Mouse (Mus musculus) neural tube, embryonic 15.5 days (tissue): ENCODE measurements at regions not wholly inside any gene's neighbourhood (a gene's known extent, or its start where the extent isn't known, plus 50 kb on each side); places are given as distances from the start of the nearest gene placed in this dataset.
"Not testable (repeated sequence)": the region's sequence is repeated elsewhere in the genome, so short reads cannot be mapped to it uniquely, and the experiment has no call there.

ENCODE experiments used
- ATAC-seq: fragments of 200-750 bp; cut with Nextera tagmentation; 2 replicates; pipeline ENCODE4 v1.8.0; 2017; ENCODE audit warnings: mild to moderate bottlenecking, moderate TSS enrichment, moderate library complexity; ENCODE audit not compliant: low FRiP score
- H3K27ac ChIP-seq: fragments of 300-500 bp; sonication (generic); replicated peaks from 2 replicates; pipeline ENCODE4 v1.5.1; 2015; ENCODE audit warnings: mild to moderate bottlenecking, inconsistent platforms
- H3K27me3 ChIP-seq: fragments of 300-500 bp; sonication (generic); replicated peaks from 2 replicates; pipeline ENCODE4 v1.6.1; 2015; ENCODE audit warnings: inconsistent platforms
- H3K36me3 ChIP-seq: fragments of 300-500 bp; sonication (generic); 2 replicates; pipeline ENCODE4 v1.6.1; 2015; ENCODE audit warnings: inconsistent platforms
- H3K4me1 ChIP-seq: fragments of 300-500 bp; sonication (generic); 2 replicates; pipeline ENCODE4 v1.6.1; 2015; ENCODE audit warnings: inconsistent platforms
- H3K4me2 ChIP-seq: fragments of 300-500 bp; sonication (generic); 2 replicates; pipeline ENCODE4 v1.6.1; 2015; ENCODE audit warnings: inconsistent platforms, mild to moderate bottlenecking, moderate library complexity
- H3K4me3 ChIP-seq: fragments of 300-500 bp; sonication (generic); replicated peaks from 2 replicates; pipeline ENCODE4 v1.5.1; 2015; ENCODE audit warnings: mild to moderate bottlenecking, inconsistent platforms
- H3K9ac ChIP-seq: fragments of 300-500 bp; sonication (generic); replicated peaks from 2 replicates; pipeline ENCODE4 v1.6.1; 2015; ENCODE audit warnings: mild to moderate bottlenecking, inconsistent platforms
- H3K9me3 ChIP-seq: fragments of 300-500 bp; sonication (generic); replicated peaks from 2 replicates; pipeline ENCODE4 v1.6.1; 2016; ENCODE audit warnings: inconsistent platforms
- WGBS: fragments of 180-500 bp; shearing (Covaris S2); methylation state at CpG from one replicate; pipeline ENCODE4 v1.1.7; 2015; ENCODE audit warnings: mixed read lengths; 5-methylcytosine and 5-hydroxymethylcytosine counted together

DNA sequence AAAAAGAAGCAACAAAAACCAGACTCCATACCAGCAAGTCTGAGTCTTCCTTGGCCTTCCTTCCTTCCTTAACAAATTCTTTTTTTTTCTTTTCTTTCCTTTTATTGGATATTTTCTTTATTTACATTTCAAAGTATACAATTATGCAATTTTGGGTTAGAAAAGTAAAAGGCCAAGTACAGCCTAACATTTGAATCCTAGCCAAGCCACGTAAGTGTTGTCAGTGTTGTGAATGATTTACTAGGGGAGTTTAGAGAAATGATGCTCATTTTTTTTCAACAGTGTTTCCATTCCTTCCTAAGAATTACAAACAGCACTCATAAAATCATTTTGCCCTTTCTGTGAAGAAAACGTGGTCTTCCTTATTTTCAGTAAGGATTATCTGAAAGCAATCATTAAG, 722.5 kb downstream of the Lrriq3 start:
- no peaks in the 10 kb centered on the region for H3K9me3 ChIP-seq
- H3K4me1 ChIP-seq, result no peaks in the 10 kb centered on the region
- no peak overlapping the region for H3K9ac ChIP-seq
- no peak for ATAC-seq
- no peak overlapping the region for H3K27ac ChIP-seq
- no peak overlapping the region for H3K4me2 ChIP-seq
- no peak overlapping the region for H3K4me3 ChIP-seq
- H3K36me3 ChIP-seq, result no peaks in the 10 kb centered on the region
- H3K27me3 ChIP-seq, result no peaks in the 10 kb centered on the region
- 68% methylated on average over 2 of the region's 2 CpGs for WGBS

DNA sequence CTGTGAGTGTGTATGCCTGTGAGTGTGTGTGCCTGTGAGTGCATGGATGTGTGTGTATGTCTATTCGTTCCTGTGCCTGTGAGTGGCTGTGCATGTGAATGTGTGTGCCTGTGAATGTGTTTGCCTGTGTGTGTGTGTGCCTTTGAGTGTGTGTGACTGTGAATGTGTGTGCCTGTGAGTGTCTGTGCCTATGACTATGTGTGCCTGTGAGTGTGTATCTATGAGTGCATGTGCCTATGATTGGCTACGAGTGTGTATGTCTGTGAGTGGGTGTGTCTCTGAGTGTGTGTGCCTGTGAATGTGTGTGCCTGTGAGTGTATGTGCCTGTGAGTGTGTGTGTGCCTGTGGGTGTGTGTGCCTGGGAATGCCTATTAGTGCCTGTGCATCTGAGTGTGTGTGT, 731.6 kb downstream of the Lrriq3 start:
- Histone ChIP-seq H3K36me3 (no peaks in the 10 kb centered on the region), H3K4me2 (no peak overlapping the region), H3K4me1 (no peaks in the 10 kb centered on the region), H3K9ac (no peak overlapping the region), H3K9me3 (no peaks in the 10 kb centered on the region), H3K27me3 (no peaks in the 10 kb centered on the region), H3K27ac (no peak overlapping the region), H3K4me3 (no peak overlapping the region)
- 98% methylated on average over 2 of the region's 2 CpGs for WGBS
- no peak; the same call in 1 of the 2 replicates for ATAC-seq

DNA sequence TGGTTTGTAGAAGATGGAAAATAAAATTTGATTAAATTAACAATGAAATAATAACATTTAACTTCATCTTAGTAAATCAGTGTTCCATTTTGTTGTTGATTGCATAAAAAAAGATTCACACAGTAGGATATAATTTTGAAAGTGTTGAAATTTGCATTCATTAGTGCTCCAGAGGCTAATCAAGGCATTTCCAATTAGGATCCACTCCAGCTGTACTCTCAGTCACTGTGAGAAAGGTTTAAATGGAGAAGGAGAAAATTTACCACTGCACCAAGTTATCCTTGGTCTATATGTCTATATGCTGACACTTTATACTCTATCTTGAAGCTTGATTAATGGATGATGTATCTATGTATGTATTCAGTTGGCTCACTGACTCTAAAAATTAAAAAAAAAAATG, 695.3 kb upstream of the Negr1 start:
- no peak for ATAC-seq
- Histone ChIP-seq H3K9me3 (no peaks in the 10 kb centered on the region), H3K27ac (no peak overlapping the region), H3K36me3 (no peaks in the 10 kb centered on the region), H3K9ac (no peak overlapping the region), H3K4me3 (no peak overlapping the region), H3K4me2 (no peak overlapping the region), H3K27me3 (no peaks in the 10 kb centered on the region), H3K4me1 (no peaks in the 10 kb centered on the region)

DNA sequence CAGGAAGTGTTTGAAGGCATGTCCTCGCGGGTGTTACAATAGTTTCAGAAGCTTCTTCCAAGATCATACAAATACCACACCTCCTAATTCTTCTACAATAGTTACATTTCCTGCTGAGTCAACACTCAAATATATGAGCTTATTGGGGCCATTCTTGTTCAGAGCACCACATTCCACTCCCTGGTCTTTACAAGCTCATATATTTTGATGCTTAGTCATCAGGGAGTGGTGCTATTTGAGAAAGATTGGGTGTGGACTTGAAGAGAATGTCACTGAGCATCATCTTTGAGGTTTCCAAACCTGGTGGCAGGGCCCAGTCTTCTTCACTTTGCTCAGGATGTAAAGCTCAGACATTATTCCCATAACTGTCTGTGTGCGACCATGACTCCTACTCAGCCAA, 685.9 kb upstream of the Negr1 start:
- Histone ChIP-seq H3K9ac (no peak overlapping the region), H3K4me1 (no peaks in the 10 kb centered on the region), H3K9me3 (no peaks in the 10 kb centered on the region), H3K4me3 (no peak overlapping the region), H3K4me2 (no peak overlapping the region), H3K36me3 (no peaks in the 10 kb centered on the region), H3K27ac (no peak overlapping the region), H3K27me3 (no peaks in the 10 kb centered on the region)
- ATAC-seq, result no peak
- WGBS, result 95% methylated on average over 3 of the region's 3 CpGs

DNA sequence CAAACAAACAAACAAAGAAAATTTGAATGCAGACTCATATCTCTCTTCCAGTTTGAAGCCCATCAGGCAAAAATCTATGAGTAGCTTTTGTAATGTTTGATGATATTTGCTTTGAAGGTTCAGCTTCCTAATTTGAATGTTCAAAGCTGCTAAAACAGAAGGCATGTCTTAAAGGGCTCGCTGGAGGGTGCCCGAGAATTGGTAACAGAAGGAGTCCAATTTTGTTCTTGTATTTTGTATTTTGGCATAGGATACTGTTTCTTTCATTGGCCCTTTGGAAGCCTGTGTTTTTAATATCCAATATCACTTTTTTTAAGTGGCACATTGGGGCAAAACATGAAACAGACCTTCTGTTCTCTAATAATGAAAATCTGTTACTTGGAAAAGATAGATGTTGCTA, 683.2 kb upstream of the Negr1 start:
- 80% methylated on average over 2 of the region's 2 CpGs for WGBS
- Histone ChIP-seq H3K27ac (no peak overlapping the region), H3K9ac (no peak overlapping the region), H3K4me1 (no peaks in the 10 kb centered on the region), H3K27me3 (no peaks in the 10 kb centered on the region), H3K9me3 (no peaks in the 10 kb centered on the region), H3K36me3 (no peaks in the 10 kb centered on the region), H3K4me2 (no peak overlapping the region), H3K4me3 (no peak overlapping the region)
- no peak for ATAC-seq

DNA sequence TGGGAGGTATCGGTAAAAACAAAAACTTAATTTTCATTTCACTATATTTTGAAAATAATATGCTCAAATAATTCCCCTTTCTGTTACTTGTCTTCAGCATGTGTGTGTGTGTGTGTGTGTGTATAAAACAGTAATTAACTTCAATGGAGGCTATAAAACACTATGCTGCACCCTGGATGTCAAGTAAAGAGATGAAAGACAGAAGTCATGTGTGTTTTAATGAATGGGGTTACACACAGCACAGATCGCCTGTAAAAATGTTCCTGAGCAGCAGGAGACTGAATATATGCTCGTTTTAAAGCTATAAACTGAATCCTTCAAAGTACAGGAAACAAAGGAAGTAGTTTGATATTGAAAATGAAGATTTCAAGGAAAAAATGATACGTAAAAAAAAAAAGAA, 680.9 kb upstream of the Negr1 start:
- no peak overlapping the region for H3K4me3 ChIP-seq
- H3K27ac ChIP-seq, result no peak overlapping the region
- H3K9ac ChIP-seq, result no peak overlapping the region
- H3K4me2 ChIP-seq, result no peak overlapping the region
- ATAC-seq, result no peak
- 51% methylated on average over 4 of the region's 4 CpGs for WGBS
- H3K36me3 ChIP-seq, result no peaks in the 10 kb centered on the region
- no peaks in the 10 kb centered on the region for H3K4me1 ChIP-seq
- no peaks in the 10 kb centered on the region for H3K27me3 ChIP-seq
- H3K9me3 ChIP-seq, result no peaks in the 10 kb centered on the region

DNA sequence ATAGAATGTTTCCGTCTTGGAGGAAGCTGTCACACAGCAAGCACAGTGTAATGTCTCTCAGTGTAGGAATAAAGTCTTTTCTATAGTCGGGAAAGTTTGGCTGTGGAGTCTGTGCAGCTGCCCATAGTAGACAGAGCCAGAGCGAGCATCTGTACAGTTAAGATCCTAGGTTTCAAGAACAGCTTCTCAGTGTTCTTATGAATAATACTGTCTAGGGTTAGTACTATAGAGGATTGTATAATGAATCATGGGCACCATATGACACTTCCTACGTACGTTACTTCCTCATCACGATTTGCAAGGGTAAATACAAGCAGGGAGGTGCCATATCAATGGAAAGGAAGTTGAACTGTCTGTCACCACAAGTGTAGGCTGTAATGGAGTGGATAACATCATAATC, 645.6 kb upstream of the Negr1 start:
- Histone ChIP-seq H3K36me3 (no peaks in the 10 kb centered on the region), H3K27ac (no peak overlapping the region), H3K9me3 (no peaks in the 10 kb centered on the region), H3K4me3 (no peak overlapping the region), H3K4me2 (no peak overlapping the region), H3K27me3 (no peaks in the 10 kb centered on the region), H3K9ac (no peak overlapping the region), H3K4me1 (no peaks in the 10 kb centered on the region)
- ATAC-seq, result no peak
- WGBS, result 90% methylated on average over 6 of the region's 6 CpGs

DNA sequence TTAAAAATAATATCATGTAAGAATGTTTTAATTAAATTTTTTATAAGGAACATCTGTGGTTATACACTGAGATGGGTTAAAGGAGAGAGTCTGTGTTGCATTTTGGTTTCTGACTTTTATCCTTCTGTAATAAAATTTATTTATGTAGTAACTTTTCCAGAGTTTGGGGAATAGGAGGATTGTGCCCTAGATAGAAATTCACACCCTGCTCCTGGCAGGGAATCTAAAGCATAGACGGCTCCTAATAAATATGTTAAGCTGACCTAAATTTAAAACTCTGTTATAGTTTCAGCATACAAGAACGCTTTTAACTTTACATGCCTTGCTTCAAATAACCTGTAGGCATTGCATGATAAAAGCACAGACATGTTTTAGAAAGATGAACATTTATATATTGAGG, 618.7 kb upstream of the Negr1 start:
- WGBS, result 80% methylated on average over 2 of the region's 2 CpGs
- Histone ChIP-seq H3K36me3 (no peaks in the 10 kb centered on the region), H3K27me3 (no peaks in the 10 kb centered on the region), H3K9me3 (no peaks in the 10 kb centered on the region), H3K4me1 (no peaks in the 10 kb centered on the region), H3K4me2 (no peak overlapping the region), H3K27ac (no peak overlapping the region), H3K9ac (no peak overlapping the region), H3K4me3 (no peak overlapping the region)
- ATAC-seq, result no peak

DNA sequence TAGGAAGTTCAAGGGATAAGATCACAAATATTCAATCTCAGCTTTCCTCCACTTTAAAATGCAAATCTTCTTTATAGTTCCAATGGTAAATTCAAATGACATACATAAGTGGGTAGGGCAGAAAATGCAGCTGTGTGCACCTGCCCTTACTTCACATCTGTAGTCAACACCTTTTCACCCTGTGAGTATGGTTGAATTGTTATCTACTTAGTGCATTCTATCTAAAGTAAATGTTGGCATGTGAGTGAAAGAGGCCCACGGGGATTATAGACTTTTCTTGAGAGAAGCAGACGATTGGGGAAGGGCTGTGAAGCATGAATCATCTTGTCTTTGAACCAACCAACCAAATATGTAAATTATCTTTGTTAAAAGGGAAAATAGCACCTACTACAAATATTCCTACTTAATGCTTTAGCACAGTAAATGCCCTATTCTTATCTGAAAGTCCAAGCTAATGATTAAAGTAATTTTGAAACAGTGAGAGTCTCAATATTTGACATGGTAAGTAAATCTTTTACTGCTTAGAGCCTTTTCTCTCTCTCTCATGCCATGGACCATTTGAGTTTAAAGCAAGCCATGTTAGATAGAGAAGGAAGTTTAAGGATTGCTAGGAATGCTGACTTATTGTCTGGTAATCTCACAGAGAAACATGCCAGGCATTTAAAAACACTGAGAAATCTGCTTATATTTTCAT, 617.4 kb upstream of the Negr1 start:
- no peak for ATAC-seq

DNA sequence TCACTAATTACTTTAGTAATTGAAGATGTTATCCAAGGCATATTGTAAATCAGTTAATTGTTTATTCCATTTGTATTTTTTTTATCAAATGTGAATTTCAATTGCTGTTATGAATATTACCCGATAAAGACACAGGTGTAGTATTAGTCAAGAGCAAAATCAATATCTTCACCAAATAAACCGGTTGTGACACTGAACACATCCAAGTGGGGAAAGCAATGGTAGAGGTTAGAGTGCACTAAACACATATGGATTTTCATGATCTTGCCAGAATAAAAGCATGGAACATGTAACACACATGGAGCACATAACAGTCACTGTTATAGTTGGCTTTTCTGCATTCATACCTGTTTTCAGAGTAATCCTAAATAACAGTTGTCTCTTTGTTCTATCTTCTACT, 616.4 kb upstream of the Negr1 start:
- H3K27ac ChIP-seq, result no peak overlapping the region
- no peaks in the 10 kb centered on the region for H3K4me1 ChIP-seq
- ATAC-seq, result no peak
- WGBS, result 95% methylated on average over 2 of the region's 2 CpGs
- no peak overlapping the region for H3K4me2 ChIP-seq
- no peaks in the 10 kb centered on the region for H3K9me3 ChIP-seq
- no peak overlapping the region for H3K4me3 ChIP-seq
- H3K27me3 ChIP-seq, result no peaks in the 10 kb centered on the region
- H3K9ac ChIP-seq, result no peak overlapping the region
- no peaks in the 10 kb centered on the region for H3K36me3 ChIP-seq

More for the DNA sequence above, 617.4 kb upstream of the Negr1 start:
- H3K9ac ChIP-seq, result no peak overlapping the region
- no peaks in the 10 kb centered on the region for H3K9me3 ChIP-seq
- no peaks in the 10 kb centered on the region for H3K27me3 ChIP-seq
- no peak overlapping the region for H3K27ac ChIP-seq
- 23% methylated on average over 2 of the region's 2 CpGs for WGBS
- H3K36me3 ChIP-seq, result no peaks in the 10 kb centered on the region
- no peak overlapping the region for H3K4me3 ChIP-seq
- H3K4me1 ChIP-seq, result no peaks in the 10 kb centered on the region
- no peak overlapping the region for H3K4me2 ChIP-seq

DNA sequence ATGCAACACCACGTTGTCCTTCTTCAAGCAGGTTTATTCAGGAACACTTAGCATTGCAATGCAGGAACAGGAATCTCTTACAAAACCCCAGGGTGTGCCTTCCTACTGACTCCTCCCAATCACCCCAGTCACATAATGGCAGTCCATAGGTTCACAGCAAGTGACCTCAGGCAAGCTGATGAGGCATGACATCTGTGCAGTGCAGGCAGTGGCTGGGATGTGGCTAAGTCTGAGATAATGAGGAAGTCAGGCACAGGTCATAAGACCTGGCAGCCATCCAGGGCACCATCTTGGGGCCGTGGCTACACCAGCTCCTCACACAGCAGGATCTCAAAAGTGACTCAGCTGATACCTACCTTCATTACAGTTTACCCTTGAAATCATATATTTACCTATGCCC, 599.1 kb upstream of the Negr1 start:
- H3K4me3 ChIP-seq, result not testable (repeated sequence)
- 36% methylated on average over 2 of the region's 2 CpGs for WGBS

DNA sequence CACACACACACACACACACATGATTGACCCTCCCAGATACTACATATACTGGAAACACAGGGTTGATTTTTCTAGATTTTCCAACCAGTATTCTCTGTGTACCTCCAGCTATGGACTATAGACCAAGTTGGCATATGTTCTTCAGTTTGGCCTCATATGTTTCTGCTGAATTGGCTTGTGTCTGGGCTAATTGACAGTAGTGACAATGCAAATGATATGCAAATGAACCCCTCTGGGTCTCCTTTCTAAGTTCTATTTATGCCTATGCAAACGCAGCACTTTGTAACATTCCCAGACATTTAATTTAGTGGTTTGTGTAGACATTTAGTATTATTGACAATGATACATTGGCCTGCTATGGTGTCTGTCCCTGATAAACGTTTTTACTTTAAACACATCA, 582.0 kb upstream of the Negr1 start:
- Histone ChIP-seq H3K4me1 (no peaks in the 10 kb centered on the region), H3K9ac (no peak overlapping the region), H3K9me3 (no peaks in the 10 kb centered on the region), H3K4me2 (no peak overlapping the region), H3K27me3 (no peaks in the 10 kb centered on the region), H3K36me3 (no peaks in the 10 kb centered on the region), H3K27ac (no peak overlapping the region), H3K4me3 (no peak overlapping the region)
- no peak for ATAC-seq
- WGBS, result 24% methylated on average over 2 of the region's 2 CpGs

More for the DNA sequence above, 599.1 kb upstream of the Negr1 start:
- not testable (repeated sequence) for H3K4me2 ChIP-seq, H3K36me3 ChIP-seq, H3K27ac ChIP-seq, H3K4me1 ChIP-seq, ATAC-seq, H3K9me3 ChIP-seq, H3K9ac ChIP-seq, H3K27me3 ChIP-seq

DNA sequence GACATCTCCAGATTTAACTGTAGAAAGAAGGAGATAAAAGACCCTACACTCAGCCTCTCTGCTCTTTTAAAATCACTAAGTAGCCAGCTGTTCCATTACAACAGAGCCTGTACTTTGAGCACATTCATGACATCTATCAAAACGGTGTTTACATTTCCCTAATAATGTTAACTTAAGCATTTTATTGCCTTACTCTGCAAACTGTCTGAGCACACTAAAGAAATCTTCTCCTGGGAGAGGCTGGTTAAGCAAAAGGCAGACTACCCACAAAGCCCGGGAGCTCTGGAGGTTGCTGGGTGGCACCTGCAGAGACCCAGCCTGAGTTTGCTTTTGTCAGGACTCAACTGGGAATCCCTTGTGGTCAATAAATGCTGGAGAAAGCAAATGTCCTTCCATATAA, 567.5 kb upstream of the Negr1 start:
- H3K9ac ChIP-seq, result no peak overlapping the region
- no peaks in the 10 kb centered on the region for H3K27me3 ChIP-seq
- H3K9me3 ChIP-seq, result no peaks in the 10 kb centered on the region
- H3K4me1 ChIP-seq, result peaks cover 3% of the 10 kb centered on the region; the same call in 1 of the 2 replicates
- no peak overlapping the region for H3K27ac ChIP-seq
- H3K36me3 ChIP-seq, result no peaks in the 10 kb centered on the region
- 12% methylated on average over 2 of the region's 2 CpGs for WGBS
- no peak for ATAC-seq
- H3K4me3 ChIP-seq, result no peak overlapping the region
- H3K4me2 ChIP-seq, result no peak overlapping the region
